Mouse (Mus musculus) stomach, embryonic 14.5 days (tissue): Measurements from ENCODE around the gene Agbl3. TPM values are rescaled to one million over a fixed set of nuclear protein-coding genes. Genes with fewer than 3 reads are reported as not detected.

ENCODE experiments used
- ATAC-seq: fragments of 200-750 bp; cut with Nextera tagmentation; 2 replicates; pipeline ENCODE4 v1.8.0; 2017; ENCODE audit warnings: low read depth, moderate TSS enrichment; ENCODE audit not compliant: insufficient number of reproducible peaks, insufficient read depth, low FRiP score
- H3K27ac ChIP-seq: fragments of 300-500 bp; sonication (generic); 2 replicates; pipeline ENCODE4 v1.5.1; 2014; ENCODE audit warnings: mild to moderate bottlenecking, low read length, moderate library complexity, mixed read lengths
- H3K27me3 ChIP-seq: fragments of 300-500 bp; sonication (generic); 2 replicates; pipeline ENCODE4 v1.6.1; 2014; ENCODE audit warnings: low read length, control low read depth, mixed read lengths; ENCODE audit not compliant: control insufficient read depth, insufficient read depth
- H3K36me3 ChIP-seq: fragments of 300-500 bp; sonication (generic); 2 replicates; pipeline ENCODE4 v1.6.1; 2014; ENCODE audit warnings: mild to moderate bottlenecking, control low read depth, low read length, moderate library complexity, mixed read lengths; ENCODE audit not compliant: control insufficient read depth, insufficient read depth
- H3K4me1 ChIP-seq: fragments of 300-500 bp; sonication (generic); 2 replicates; pipeline ENCODE4 v1.6.1; 2014; ENCODE audit warnings: low read length, control low read depth, mixed read lengths; ENCODE audit not compliant: control insufficient read depth, insufficient read depth
- H3K4me2 ChIP-seq: fragments of 300-500 bp; sonication (generic); replicated peaks from 2 replicates; pipeline ENCODE4 v1.6.1; 2014; ENCODE audit warnings: low read depth, low read length, control low read depth
- H3K4me3 ChIP-seq: fragments of 300-500 bp; sonication (generic); 2 replicates; pipeline ENCODE4 v1.5.1; 2014; ENCODE audit warnings: low read depth, low read length, control low read depth
- H3K9ac ChIP-seq: fragments of 300-500 bp; sonication (generic); replicated peaks from 2 replicates; pipeline ENCODE4 v1.6.1; 2014; ENCODE audit warnings: low read depth, mild to moderate bottlenecking, control low read depth, low read length, moderate library complexity, mixed read lengths
- H3K9me3 ChIP-seq: fragments of 300-500 bp; sonication (generic); 2 replicates; pipeline ENCODE4 v1.6.1; 2016; ENCODE audit warnings: low read depth, low read length, control low read depth; ENCODE audit not compliant: control insufficient read depth
- WGBS: fragments of 180-500 bp; shearing (Covaris S2); extraction: QIAGEN DNeasy Blood & Tissue Kit; methylation state at CpG from one replicate; pipeline ENCODE4 v1.1.7; 2014; 5-methylcytosine and 5-hydroxymethylcytosine counted together
- polyA plus RNA-seq: library from polyadenylated mRNA; unstranded; fragments of >200 nt; fragmentation: Nextera tagmentation; extraction: Ambion mirVana; gene quantifications from 2 replicates; pipeline ENCODE4 v1.2.1, GENCODE M21; 2014

Agbl3 gene
- polyA plus RNA-seq, 1 experiment from 2014 or later: 8.5 TPM

DNA sequence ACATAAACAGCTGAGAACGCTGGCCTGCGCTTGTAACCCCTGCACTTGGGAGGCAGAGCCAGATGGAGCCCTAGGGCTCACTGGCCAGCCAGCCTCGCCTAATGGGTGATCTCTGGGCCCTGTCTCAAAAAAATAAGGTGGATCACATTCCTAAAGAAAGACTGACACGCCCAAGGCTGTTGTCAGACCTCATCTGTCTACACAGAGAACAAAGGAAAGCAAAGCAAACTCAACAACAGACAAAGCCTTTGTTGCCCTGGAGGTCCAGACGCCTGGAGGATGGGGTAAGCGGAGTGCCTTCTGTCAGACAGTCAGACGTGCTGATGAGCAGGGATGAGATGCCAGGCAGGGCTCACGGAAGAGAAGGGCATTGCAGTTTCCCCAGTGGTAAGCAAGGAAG, 86.6 kb downstream of the Agbl3 start:
- Histone ChIP-seq H3K9me3 (no peaks in the 10 kb centered on the region), H3K27ac (no peak overlapping the region), H3K4me1 (peaks cover 16% of the 10 kb centered on the region; the same call in 1 of the 2 replicates)

GRCm38 (mm10) chr6:34867301-34867994, 87.2 kb downstream of the Agbl3 start:
- Histone ChIP-seq H3K27me3 (no peaks in the 10 kb centered on the region), H3K36me3 (no peaks in the 10 kb centered on the region), H3K27ac (no peak overlapping the region), H3K9me3 (no peaks in the 10 kb centered on the region), H3K4me1 (peaks cover 16% of the 10 kb centered on the region; the same call in 1 of the 2 replicates), H3K4me2 (no peak overlapping the region), H3K9ac (no peak overlapping the region), H3K4me3 (no peak overlapping the region)
- no peak for ATAC-seq
- 76% methylated on average over 16 of the region's 16 CpGs for WGBS

More for the DNA sequence above, 86.6 kb downstream of the Agbl3 start:
- Histone ChIP-seq H3K36me3 (no peaks in the 10 kb centered on the region), H3K27me3 (no peaks in the 10 kb centered on the region), H3K4me2 (no peak overlapping the region), H3K4me3 (no peak overlapping the region), H3K9ac (no peak overlapping the region)
- WGBS: 64% methylated on average over 8 of the region's 8 CpGs
- ATAC-seq: no peak

DNA sequence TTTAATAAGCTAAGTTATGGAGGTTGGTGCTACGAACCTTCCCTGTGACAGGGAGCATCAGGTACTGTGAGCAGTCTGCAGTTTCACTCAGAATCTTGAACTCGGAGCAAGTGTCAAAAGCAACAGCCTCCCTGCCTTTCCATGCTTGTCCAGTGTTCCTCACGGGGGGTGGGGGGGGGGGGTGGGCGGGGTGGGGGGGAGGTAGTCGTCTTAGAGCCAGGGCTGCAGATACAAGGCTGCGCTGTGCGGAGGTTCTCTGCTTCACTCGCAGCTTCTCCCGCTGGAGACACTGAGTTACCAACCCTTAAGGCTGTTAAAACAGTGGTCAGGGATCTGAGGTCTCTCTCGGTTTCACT, 87.7 kb downstream of the Agbl3 start:
- H3K27ac ChIP-seq: no peak overlapping the region
- no peak overlapping the region for H3K9ac ChIP-seq
- no peaks in the 10 kb centered on the region for H3K36me3 ChIP-seq
- peaks cover 15% of the 10 kb centered on the region; the same call in 1 of the 2 replicates for H3K4me1 ChIP-seq
- no peaks in the 10 kb centered on the region for H3K9me3 ChIP-seq
- no peak for ATAC-seq
- no peaks in the 10 kb centered on the region for H3K27me3 ChIP-seq
- WGBS: 76% methylated on average over 10 of the region's 10 CpGs
- no peak overlapping the region for H3K4me2 ChIP-seq
- H3K4me3 ChIP-seq: no peak overlapping the region

- Histone ChIP-seq H3K27me3 (no peaks in the 10 kb centered on the region), H3K4me3 (no peak overlapping the region), H3K9me3 (no peaks in the 10 kb centered on the region), H3K27ac (no peak overlapping the region), H3K36me3 (no peaks in the 10 kb centered on the region), H3K4me1 (peaks cover 10% of the 10 kb centered on the region; the same call in 1 of the 2 replicates), H3K4me2 (no peak overlapping the region), H3K9ac (no peak overlapping the region)
- no peak for ATAC-seq
- WGBS: 80% methylated on average over 20 of the region's 20 CpGs
Observed at GRCm38 (mm10) chr6:34868507-34869217, 88.4 kb downstream of the Agbl3 start.

DNA sequence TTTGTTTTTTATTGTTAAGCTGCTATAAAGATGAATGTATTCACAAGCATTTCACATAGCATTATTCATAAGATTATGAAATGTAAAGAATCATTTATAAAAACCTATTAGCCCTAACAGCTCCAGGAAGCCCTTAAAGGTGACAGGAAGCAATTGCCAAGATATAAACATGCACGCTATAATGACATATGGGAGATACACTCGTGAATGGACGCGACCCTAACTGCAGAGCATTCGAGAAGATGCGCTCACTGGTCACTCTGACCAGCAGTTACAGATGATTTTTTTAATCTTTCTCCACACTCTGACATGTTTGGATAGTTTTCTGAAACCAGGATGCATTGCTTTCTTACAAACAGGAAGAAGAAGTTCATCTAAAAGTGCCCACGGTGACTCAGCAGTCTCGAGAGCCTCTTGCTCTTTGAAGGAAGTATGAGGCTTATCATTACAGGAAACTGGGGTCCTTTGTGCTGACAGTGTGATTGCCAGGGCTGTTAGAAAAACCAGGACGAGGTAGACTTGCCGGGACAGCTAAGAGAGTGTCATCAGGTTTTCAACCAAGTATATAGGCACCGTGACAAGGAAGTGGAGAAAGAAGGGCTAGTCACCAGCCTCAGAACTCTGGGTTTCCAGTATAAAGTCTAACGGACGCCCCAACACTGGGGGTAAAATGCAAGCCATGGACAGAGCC, 89.1 kb downstream of the Agbl3 start:
- Histone ChIP-seq H3K4me2 (no peak overlapping the region), H3K27ac (no peak overlapping the region; the same call in 1 of the 2 replicates), H3K36me3 (no peaks in the 10 kb centered on the region), H3K27me3 (no peaks in the 10 kb centered on the region), H3K9me3 (no peaks in the 10 kb centered on the region), H3K4me1 (peaks cover 6% of the 10 kb centered on the region; the same call in 1 of the 2 replicates), H3K9ac (no peak overlapping the region), H3K4me3 (no peak overlapping the region)
- WGBS: 55% methylated on average over 13 of the region's 13 CpGs
- ATAC-seq: no peak

DNA sequence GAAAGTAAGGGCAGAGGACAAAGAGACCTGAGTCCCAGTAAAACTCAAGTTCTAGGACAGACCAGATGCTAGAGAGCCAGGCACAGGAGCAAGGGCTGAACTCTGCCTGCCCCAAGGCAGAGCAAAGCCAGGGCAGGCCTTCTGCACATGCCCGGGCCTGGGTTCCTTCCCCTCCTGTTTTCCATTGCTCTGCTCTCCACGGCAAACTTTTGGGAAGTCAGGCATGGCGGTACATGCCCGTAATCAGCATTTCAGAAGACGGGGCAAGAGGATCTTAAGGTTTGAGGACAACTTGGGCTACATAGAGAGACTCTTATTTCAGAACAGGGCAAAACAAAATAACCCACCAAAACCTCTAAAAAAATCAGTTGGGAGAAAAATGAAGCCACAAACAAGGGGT, 89.9 kb downstream of the Agbl3 start:
- Histone ChIP-seq H3K9ac (no peak overlapping the region), H3K27ac (no peak overlapping the region; the same call in 1 of the 2 replicates), H3K4me2 (no peak overlapping the region), H3K27me3 (no peaks in the 10 kb centered on the region), H3K4me1 (peaks cover 4% of the 10 kb centered on the region), H3K9me3 (no peaks in the 10 kb centered on the region), H3K4me3 (no peak overlapping the region), H3K36me3 (no peaks in the 10 kb centered on the region)
- 77% methylated on average over 5 of the region's 5 CpGs for WGBS
- ATAC-seq: no peak

GRCm38 (mm10) chr6:34870724-34871123, 90.5 kb downstream of the Agbl3 start:
- H3K4me1 ChIP-seq: peaks cover 4% of the 10 kb centered on the region; the same call in 1 of the 2 replicates
- 68% methylated on average over 5 of the region's 5 CpGs for WGBS
- H3K4me3 ChIP-seq: no peak overlapping the region
- H3K36me3 ChIP-seq: no peaks in the 10 kb centered on the region
- no peaks in the 10 kb centered on the region for H3K27me3 ChIP-seq
- H3K9ac ChIP-seq: no peak overlapping the region
- H3K27ac ChIP-seq: no peak overlapping the region
- no peak overlapping the region for H3K4me2 ChIP-seq
- no peak for ATAC-seq
- no peaks in the 10 kb centered on the region for H3K9me3 ChIP-seq

DNA sequence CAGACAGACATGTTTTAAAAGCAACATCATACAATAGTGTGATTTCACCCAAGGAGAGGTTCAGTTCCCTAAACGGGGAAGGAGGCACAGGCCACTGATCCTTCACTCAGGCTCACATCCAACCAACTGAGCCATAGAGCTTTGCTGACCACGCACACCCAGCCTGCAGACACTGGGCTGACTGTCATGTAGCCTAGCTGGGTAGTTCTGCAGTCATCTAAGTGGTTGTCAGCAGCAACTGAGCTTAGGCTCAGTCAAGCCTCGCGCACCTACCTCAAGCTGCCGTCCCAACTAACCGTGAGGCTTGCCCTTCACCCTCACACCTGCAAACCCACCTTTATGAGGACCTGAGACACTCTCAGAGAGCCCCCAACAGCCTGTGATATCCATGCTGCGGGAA, 91.7 kb downstream of the Agbl3 start:
- H3K9me3 ChIP-seq: no peaks in the 10 kb centered on the region
- no peak overlapping the region for H3K4me3 ChIP-seq
- no peaks in the 10 kb centered on the region for H3K36me3 ChIP-seq
- no peak overlapping the region for H3K9ac ChIP-seq
- H3K27ac ChIP-seq: no peak overlapping the region
- no peak for ATAC-seq
- H3K4me1 ChIP-seq: peaks cover 15% of the 10 kb centered on the region
- H3K4me2 ChIP-seq: no peak overlapping the region
- no peaks in the 10 kb centered on the region for H3K27me3 ChIP-seq
- 83% methylated on average over 7 of the region's 7 CpGs for WGBS
